Mouse (Mus musculus) MN1 (cell line): ENCODE data around the gene Cnnm2.

Source experiments
- DNase-seq: peaks from one replicate; pipeline ENCODE4 v3.0.0-alpha.2; 2016; ENCODE audit warnings: low spot score

Cnnm2 gene

GRCm38 (mm10) chr19:46848381-46849268 lies 87.2 kb downstream of the Cnnm2 start:
- no peak for DNase-seq

GRCm38 (mm10) chr19:46849443-46849997 lies 88.1 kb downstream of the Cnnm2 start:
- DNase-seq = no peak

GRCm38 (mm10) chr19:46856232-46856631 lies 94.8 kb downstream of the Cnnm2 start:
- no peak for DNase-seq

DNA sequence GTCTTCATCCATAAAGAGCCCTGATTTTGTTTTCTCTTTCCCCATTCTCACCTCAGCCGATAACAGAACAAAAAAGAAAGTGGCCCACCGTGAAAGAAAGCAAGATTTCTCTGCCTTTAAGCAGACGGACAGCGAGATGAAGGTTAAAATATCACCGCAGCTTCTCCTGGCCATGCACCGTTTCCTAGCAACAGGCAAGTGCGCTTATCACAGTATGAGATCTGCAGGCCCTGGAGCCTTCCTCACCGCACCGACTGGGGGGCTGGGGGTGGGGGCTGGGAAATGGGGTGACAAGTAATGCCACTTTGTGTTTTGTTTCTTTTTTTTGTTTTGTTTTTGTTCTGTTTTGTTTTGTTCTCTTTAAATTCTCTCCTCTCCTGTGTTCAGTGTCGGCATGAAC lies 95.4 kb downstream of the Cnnm2 start:
- no peak for DNase-seq

DNA sequence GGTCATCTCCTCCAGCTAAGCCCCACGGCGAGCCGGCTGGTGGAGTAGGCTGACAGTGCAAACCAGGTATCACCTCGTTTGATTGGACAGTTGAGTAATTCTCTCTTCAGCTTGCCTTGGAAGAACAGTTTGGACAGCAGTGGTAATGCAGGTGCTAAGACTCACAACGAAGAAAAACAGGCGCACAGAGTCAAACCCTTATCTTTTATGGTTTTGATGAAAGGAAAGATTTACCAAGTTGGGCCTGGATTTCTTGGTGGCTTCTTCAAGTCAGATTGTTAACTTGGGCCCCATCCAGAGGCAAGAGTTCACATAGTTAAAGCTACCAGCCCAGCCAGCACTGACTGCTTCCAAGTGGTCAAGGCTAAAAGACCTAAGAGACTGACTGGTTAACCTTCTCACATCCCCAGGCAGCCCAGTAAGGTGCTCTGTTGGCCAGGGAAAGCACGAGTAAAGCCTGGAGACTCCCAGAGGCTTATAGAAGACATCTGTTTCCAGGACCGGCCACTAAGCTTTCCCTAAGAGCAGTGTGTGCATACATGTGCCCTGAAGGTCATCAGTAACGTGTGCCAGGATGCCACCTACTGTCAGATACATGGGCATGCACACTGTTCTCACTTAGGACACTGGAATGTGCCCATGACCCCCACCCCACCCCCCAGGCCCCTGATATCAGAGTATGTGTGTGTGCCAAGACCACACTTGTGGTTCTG lies 96.0 kb downstream of the Cnnm2 start:
- DNase-seq = peak; percentile 70

- DNase-seq = no peak
Measured at GRCm38 (mm10) chr19:46858200-46858599, 96.8 kb downstream of the Cnnm2 start.

- no peak for DNase-seq
Measured at GRCm38 (mm10) chr19:46862556-46862955, 101.2 kb downstream of the Cnnm2 start.

DNA sequence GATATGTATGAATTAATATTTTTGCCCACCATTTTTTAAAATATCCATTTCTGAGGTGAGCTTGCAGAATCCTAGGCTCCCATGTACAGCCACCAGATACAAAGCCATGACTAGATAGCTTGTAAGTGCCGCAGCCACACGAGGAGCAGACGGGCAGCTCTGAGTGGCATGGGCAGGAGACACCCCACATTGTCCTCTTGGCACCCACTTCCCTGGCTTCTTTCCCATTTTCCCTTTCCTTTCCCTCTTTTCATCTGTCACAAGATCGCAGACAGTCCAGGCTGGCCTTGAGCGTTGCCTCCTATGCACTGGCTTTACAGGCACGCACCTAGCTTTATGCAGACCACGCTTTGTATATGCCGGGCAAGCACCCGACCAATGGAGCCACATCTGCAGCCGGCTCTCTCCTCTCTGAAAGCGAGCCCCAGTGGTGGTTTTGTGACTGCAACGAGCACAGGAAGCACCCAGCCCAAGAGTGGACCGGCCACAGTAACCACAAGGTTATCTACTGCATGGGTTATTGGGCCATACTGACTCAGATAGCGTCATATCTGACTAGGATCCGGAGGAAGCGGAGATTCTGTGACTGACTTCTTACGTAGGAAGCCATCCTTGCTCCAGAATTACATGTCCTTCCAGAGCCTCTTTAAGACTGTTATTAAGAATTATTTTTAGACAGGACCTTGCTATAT lies 102.0 kb downstream of the Cnnm2 start:
- DNase-seq = no peak

DNA sequence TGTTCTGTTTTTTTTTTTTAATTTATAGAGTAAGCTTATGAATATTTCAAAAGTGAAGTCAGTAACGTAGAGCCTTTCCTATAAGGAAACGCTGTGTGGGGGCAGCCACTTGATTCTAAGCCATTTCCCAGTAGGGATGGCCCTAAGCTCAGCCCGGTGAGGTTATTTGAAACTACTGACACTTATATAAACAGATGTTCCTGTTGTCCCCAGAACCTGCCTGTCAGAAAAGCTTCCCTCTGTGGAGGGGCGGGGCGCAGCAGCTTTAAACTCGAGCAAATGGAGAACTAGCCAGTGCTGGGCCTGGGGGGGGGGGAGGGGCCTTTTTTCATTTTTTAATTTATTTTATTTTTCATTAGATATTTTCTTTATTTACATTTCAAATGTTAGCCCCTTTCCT lies 102.7 kb downstream of the Cnnm2 start:
- no peak for DNase-seq

DNA sequence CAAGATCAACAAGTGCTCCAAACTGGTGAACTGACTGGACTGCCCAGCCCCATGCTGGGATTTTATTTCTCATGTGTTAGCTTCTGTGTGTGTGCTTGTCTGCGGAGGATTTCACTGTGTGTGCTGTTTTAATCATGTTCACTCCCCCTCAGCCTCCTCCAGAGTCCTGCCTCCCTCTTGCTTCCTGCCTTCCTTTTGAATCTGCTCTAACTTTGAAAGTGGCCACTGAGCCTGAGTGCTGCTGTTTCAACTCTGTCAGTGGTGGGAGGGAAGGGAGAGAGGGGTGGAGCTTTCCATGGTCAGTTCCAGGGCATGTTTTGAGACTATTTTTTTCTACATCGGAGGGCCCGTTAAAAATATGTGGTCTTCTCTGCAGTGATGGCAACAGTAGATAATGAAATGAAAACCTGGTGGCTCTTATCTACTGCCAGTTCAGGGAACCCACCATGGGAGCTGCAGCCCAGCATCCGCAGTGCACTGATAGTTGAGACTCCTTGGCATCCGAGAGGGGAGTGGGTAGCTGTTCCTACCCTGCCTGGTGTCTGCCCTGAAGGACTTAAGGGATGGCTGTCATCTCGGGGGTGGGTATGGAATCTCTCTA lies 103.4 kb downstream of the Cnnm2 start:
- DNase-seq = no peak

DNA sequence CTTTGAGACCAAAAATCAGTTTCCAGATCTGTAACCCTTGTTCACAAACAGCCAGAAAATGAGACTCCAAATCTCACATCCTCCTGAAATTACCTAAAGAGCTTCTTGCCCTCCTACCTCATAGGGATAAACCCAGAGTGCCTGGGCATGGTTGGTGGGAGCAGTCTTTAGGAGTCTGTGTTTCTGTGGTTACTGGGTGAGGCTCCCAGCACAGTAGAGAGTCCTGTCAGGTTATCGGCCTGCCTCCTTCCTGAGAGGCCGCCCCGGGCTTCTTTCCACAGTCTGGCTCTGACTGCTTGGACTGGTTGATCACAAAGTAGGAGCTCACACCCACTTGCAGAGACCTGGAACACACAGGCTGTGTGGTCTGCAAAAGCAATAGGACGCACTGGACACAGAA lies 104.0 kb downstream of the Cnnm2 start:
- no peak for DNase-seq

- DNase-seq = no peak
Measured at GRCm38 (mm10) chr19:46869049-46869448, 107.7 kb downstream of the Cnnm2 start.

- peak; percentile 67 for DNase-seq
Measured at GRCm38 (mm10) chr19:46869526-46869925, 108.1 kb downstream of the Cnnm2 start.

- no peak for DNase-seq
Measured at GRCm38 (mm10) chr19:46871096-46871495, 109.7 kb downstream of the Cnnm2 start.

DNA sequence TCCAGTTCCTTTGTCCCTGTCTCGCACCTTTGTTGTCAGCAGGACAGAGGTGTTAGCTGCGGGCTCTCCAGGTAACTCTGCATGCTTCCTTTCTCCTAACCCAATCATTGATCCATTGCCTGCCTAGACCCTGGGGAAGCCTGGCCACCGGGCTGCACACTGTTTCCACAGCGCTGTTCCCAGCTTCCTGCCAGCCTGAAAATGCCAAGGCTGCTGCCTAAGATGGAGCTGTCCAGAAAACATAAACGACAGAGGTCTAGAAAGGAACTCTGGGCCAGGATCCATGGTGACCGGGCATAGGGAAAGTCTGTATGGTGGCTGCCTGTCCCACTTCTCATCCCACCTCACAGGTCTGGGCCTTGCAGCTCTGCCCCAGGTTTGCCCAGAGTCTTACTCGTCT lies 110.3 kb downstream of the Cnnm2 start:
- no peak for DNase-seq

DNA sequence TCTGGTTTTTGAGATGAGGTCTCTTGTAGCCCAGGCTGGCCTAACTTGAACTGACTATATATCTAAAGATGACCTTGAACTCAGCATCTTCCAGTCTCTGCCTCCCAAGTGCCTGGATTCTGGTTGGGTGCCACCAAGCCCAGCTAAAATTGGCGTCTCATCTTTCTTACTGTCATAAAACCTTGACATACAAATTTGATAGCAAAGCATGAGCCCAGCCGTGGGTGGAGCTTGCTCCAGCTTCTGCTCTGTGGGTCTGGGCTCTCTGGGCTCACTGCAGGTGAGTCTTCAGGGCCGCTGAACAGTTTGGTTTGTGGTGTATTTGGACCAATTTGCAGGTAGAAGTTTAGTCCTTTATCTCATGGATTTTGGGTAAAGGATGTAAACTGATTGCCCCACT lies 112.5 kb downstream of the Cnnm2 start:
- no peak for DNase-seq

DNA sequence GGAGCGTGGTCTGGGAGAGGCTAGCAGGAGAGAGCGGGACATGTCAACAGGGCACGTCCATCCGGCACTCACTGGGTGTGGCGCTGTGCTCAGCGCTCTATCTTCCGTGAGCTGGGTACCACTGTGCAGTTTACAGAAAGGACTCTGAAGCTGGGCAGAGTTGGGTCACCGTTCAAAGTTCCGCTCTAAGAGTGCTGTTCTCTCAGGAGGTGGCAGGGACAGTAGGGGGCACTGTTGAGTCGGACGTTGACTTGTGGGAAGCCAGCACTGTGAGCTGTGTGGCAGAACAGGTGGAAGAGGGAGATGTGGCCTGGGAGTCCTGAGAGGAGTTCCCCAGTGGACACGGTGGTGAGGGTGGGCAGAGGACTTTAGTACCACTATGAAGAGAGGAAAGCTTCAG lies 114.4 kb downstream of the Cnnm2 start:
- peak; percentile 60 for DNase-seq

DNA sequence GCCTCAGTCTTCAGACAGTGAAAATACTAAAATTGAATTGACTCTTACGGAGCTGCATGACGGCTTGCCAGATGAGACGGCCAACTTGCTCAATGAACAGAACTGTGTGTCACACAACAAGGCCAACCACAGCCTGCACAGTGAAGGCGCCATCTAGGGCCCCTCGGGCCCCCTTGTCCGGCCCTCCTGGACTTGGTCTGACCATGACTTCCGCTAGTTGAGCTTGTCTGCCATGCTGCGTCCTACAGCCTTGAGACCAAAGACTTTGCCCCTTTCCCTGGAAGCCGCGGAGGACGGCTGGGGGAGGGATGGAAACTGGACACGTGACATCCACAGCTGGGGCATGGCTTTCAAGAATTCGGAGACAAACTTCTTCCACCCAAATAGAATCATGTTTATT lies 116.5 kb downstream of the Cnnm2 start:
- no peak for DNase-seq

DNA sequence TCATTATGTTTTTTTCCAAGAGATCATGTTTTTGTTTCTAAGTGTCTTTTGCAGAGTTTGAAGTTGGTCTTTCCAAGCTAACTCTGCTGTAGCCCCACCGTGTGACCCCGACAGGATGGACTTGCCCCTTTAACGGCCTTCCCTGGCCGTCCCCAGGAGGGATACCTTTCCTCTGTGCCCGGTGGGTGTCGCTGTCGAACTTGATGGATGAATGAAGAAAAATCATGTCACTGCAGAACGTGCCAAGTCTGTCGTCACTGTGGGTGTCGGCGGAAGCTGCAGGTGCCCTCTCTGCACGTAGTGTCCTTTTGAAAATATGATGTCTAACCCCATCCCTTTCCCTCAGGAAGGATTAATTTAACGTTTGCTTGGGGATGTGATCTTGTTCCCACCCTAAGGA lies 117.0 kb downstream of the Cnnm2 start:
- DNase-seq = peak; percentile 70

- DNase-seq = no peak
Measured at GRCm38 (mm10) chr19:46879876-46880275, 118.5 kb downstream of the Cnnm2 start.

GRCm38 (mm10) chr19:46885365-46885764 lies 124.0 kb downstream of the Cnnm2 start:
- DNase-seq = no peak

- DNase-seq = no peak
Measured at GRCm38 (mm10) chr19:46886826-46887225, 125.4 kb downstream of the Cnnm2 start.
